Mouse (Mus musculus) regulatory T cell (primary cell): ENCODE data around the gene Sfxn1.

Source experiments
- in situ Hi-C: fragments of 300-600 bp; cut with MboI, MseI; formaldehyde crosslinking; loops from one replicate; pipeline ENCODE4 v1.15.1; 2025; ENCODE audit warnings: high pct_unique_total_duplicates

The Sfxn1 gene

DNA sequence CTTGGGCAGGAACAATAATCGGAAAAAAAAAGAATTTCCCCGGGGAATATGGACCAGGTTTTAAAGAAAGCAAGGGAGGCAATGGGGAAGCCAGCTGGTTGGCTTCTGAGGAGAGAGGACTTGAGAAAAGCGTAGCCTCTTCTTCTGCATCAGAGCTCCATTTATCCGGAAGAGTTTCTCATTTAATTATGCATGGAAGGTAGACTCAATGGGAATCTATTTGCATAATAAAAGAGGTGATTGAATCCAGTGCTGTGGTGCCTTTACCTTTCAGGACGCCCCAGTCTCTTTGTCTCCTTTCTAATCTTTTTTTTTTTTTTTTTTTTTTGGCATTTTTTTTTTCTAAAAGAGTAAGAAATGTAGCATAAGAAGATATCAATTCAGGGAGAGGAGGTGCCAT, 46.7 kb downstream of the Sfxn1 start:
- in situ Hi-C loops, result loop anchor here (10.0 kb wide), 1 partner anchor 256 kb away; the partner anchor contains the start of gene Cplx2

DNA sequence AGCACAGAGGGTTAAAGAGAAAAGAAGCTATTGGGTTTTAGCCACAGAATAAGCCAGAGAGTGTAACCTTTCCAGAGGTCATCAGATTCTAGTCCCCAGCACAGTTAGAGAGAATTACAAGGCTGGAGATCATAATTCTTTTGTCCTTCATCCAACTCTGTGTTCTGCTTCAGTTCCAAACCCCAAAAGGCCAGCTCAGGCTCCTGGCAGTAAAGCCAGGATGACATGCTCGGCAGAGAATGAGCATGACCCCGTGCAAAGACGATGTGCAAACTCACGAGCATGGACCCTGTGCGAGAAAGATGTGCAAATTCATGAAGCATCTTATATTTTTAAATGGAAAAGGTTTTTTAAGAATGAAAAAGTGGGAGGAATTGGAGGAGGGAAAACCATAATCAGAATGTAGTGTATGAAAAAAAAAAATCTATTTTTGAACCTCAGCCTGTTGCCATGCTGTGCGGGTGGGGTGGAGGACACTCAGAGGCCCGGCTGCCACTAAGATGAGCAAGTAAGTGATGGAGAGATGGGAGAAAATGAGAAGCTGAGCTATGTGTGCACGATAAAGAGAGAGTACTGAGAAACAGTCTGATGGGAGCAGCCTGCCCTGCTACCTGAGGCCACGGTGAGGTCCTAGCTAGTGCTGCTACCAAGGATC, 66.2 kb downstream of the Sfxn1 start:
- in situ Hi-C loops, result no loop called here

DNA sequence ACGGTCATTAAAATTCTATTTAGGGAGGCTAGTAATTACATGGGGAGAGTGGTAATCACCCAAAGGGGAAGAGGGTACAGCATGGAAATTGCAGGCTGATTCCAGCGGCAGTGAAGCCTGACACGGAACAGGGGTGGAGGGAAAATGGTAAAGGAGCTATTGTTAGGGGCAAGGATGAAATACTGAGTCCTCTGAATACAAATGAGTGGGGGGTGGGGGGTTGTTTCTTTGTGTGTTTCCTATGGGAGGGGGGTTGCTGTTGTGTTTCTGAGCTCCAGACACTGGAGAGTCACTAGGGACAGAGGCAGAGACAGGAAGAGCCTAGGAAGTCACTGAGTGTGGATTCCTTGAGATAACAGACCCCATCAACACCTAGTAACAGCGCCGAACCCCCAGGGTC, 72.1 kb downstream of the Sfxn1 start:
- in situ Hi-C loops, result no loop called here

DNA sequence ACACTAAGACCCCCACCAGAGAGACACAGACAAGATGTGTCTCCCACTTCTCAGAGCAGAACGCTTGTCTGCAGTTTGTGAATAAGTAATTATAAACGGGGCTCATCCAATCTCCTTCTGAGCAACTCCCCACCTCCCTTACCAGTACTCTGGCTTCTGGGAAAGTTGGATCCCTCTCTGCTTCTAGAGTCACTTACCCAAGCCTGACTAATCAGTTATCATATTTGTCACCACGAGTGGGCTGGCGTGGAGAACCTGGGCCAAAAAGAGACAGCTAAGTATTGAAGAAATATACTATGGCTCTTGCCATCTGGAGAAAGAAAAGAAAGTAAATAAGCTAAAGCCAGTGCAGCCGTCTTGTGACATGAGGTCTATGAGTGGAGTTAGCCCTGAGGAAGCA, 73.0 kb downstream of the Sfxn1 start:
- in situ Hi-C loops, result no loop called here

DNA sequence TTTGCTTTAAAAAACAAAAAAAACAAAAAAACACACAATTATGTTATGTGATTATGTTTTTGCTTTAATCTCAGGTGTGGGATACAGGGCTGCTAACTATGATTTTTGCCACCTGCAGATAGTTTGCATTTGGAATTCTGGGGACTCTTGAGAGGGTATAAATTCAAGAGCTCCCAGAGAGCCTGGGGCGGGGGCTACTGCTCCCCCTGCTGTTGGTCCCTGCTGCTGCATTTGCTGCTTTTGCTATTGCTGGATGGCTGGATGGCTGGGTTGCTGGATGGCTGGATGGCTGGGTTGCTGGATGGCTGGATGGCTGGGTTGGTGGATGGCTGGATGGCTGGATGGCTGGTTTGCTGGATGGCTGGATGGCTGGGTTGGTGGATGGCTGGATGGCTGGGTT, 75.7 kb downstream of the Sfxn1 start:
- in situ Hi-C loops, result no loop called here

DNA sequence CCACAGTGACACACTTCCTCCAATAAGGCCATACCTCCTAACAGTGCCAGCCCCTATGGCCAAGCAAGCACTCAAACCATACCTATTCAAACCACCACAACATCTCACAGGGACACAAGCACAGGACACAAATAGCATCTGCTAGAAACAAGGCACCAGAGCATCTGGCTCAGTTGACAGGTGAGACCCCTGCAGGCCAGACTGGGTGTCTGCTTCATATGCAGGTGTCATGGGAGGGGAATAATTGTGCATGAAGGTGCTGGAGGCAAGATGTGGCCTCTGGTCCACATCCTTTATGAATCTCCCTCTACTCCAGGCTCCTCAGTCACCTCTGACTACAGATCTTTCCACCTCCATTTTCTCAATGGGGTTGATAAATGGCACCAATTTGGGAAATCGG, 80.8 kb downstream of the Sfxn1 start:
- in situ Hi-C loops, result no loop called here

DNA sequence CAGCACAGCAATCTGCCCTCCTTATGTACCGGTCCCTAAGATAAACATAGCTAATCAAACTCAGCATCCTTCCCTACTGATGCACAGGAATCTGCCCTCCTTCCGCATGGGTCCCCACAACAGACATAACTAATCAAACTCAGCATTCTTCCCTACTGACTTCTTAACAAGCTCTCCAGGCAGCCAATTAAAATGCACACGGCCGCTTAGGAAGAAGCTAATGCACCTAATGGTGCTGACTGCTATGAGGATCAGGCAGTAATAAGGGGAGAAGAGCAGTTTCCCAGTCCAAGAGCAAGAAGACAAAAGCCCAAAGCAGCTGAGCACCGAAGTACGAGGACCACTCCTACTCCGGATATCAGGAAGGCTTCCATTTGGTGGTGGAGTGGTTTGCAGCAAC, 81.2 kb downstream of the Sfxn1 start:
- in situ Hi-C loops, result no loop called here

DNA sequence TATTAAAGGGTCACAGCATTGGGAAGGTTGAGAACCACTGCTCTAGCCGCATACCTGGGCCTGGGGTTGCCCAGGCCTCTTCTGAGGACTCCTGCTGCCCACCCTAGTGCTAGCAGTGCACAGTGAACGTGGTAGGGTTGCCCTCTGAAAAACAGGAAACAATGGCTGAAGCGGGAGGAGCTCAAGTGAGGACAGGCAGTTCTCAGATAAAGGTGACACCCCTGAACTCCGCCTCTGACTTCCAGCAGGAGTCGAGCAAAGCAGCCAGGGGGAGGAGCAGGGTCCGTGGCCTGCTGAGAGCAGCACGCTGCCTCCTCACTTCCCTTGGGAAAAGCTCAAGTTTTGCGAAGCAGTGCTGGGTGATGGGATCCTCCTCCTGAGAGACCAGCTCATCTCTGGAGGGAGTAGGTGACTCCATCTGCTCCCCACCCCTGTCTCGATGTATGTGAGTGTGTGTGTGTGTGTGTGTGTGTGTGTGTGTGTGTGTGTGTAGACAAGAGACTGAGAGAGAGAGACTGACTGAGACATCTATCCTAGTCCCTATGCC, 82.1 kb downstream of the Sfxn1 start:
- in situ Hi-C loops, result no loop called here

DNA sequence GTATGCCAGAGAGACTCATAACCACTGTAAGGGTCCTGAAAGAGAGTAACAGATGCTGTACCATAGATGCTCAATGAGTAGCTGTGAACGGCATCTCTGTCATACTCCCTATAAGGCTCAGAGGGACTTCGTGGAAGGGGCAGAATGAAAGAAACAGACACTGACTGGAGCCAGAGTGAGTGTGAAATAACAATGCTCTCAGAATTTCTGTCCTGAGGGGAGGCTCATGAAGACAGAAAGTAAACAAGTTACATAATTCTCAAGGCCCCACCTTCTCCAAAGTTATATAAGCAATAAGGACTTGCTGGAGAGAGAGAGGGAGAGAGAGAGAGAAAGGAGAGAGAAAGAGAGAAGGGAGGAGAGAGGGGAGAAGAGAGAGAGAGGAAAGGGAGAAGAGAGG, 84.2 kb downstream of the Sfxn1 start:
- in situ Hi-C loops, result no loop called here
